Mouse (Mus musculus) spleen, postnatal 36 days (tissue): Measurements from ENCODE around the gene Ggps1.
A peak's percentile ranks its signal among the peaks of the same experiment; 100 is the strongest.

ENCODE experiments used
- DNase-seq, 2 experiments: peaks; one replicate each; pipeline ENCODE4 v3.0.0; 2022; ENCODE audit warnings: low spot score in 2 of 2, mixed read lengths in 1 of 2

Ggps1 gene

DNA sequence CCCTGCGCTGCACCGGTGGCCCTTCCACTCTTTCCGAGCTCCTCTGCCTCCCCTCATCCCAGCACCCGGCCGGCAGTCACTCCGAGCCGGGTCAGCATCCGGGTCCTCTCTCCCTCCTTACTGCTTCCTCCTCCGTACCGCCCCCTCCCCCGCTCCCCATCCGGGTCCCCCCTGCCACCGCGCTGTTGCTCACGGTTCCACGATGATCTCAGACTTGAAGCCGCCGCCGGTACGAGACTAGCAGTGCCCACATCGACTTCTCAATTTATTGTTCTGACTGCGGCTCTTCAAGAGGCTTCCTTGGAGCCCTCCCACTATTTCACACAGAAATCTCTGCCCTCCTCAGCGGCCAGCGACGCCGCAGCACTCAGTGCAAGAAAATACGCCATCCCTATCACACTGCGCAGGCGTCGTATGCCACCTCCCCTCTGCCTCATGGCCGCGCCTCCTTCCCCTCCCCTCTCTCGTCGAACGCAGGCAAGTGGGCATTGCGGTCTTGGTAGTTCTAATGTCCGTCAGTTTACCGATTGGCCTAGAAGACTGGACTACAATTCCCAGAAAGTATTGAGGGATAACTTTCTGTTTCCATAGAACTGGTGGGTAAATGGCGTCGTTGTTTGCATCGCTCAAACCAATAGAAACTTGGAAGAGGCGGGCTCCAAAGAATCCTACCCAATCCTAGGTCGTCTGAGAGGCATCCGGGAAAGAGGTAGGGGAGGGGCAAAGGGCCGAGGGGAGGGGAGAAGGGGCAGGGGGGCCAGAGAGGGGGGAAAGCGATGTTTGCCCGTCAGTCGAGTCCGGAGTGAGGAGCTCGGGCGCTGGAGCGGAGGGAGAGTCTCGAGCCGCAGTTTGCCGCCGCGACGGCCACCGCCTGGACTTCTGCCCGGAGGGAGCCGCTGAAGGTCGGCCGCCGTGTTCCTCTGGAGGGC, at the start of gene Ggps1, which contains the start of gene Arid4b:
Gene Ggps1 (minus strand): TSS at position 476 of the 929 bp plus-strand sequence.
Gene Arid4b (plus strand): TSS at position 220 of the 929 bp plus-strand sequence.
- DNase-seq, result peak; percentile 98

- no peak for DNase-seq
Measured at GRCm38 (mm10) chr13:14111146-14111545, 47.9 kb upstream of the Ggps1 start.

DNA sequence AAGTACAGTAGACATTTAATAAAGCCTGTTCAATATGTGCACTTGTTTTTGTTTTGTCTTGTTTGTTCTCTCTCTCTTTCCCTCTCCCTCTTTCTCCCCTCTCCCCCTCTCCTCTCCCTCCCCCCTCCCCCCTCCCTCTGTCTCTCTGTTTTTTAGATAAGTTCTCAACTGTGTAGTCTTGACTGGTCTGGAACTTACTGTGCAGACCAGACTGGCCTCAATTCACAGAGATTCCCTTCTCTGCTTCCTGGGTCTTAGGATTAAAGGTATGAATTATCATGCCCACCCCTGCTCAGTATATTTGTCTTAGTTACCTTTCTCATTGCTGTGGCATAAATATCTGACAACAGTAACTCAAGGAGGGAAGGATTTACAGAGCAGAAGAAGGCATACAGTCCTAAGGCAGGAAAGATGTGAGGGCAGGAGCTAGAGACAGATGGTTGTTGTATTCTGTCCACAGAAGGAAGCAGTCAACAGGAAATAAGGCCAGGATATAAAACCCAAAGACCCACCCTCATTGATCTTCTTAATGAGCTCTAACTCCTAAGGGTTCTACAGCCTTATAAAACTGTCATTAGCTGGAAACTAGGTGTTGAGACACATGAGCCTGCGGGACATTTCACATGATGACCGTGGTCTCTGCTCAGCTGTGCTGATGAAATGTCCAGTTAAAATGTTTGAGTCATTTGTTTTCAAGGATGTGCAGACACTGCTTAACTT, 47.0 kb upstream of the Ggps1 start:
- no peak for DNase-seq

DNA sequence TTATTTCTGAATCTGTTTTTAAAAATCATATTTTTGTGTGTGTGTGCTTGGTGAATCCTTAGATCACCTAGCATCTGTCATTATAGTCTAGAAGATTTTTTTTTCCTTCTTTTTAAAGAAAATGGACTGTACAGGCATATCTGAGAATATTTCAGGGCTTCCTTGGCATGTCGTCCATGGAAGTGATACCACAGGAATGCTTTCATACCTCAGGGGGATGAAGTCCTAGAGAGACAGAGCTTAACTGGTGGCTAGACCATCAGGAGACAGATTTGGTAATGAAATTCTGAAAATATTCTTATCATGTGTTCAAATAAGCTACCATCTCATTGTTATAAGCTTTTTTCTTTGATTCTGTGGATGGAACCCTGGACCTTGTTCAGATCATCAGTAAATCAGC, 39.7 kb upstream of the Ggps1 start:
- DNase-seq, result no peak

- no peak for DNase-seq
Measured at GRCm38 (mm10) chr13:14088669-14089068, 25.4 kb upstream of the Ggps1 start.

DNA sequence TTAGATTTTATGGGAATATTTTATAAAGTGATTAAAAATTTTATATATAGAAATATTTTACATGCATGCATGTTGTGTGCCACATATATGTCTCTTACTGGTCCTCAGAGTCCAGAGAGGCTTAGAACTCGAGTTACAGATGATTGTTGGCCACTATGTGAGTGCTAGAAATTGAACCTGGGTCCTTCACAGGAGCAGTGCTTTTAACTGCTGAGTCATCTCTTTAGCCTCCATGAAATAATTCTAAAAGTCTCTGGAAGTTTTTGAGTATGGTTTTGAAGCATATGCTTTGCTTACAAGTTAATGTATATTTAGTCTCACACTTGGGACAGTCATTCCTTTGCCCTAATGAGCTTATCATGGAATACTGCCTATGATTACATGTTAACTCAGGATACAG, 12.0 kb upstream of the Ggps1 start:
- DNase-seq, result no peak

DNA sequence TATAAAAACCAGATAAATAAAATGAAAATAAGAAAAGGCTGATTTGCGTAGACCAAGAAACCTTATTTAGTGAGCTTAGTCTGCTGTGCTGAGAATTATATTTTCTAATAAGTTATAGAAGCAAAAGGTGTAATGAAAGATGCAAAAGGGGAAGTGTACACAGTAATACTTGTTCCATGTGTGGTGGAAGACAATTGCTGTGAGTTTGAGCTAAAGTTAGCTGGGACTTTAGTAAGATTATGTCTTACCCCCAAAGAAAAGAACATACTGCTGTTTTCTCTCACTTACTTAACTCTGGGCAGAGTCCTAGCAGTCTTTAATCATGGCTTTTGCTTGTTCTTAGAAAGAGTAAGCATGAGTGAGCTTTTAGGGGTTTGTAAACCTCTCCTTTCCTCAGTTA, 11.1 kb upstream of the Ggps1 start:
- no peak for DNase-seq

DNA sequence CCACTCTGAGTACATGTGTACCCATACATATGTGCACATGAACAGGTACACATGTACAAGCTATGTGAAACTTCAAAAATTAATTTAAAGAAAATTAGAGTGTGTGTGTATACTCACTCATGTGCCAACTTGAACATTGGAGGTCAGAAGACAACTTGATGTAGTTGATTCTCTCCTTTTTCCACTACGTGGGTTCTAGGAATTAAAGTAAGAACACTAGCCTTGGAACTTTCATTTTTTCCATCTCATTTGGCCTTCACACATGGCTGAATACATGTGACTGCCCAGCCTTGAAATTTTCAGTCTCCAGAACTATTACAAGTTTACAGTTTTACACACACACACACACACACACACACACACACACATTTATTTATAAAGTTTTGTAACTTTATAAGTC, 6.0 kb upstream of the Ggps1 start:
- no peak for DNase-seq

DNA sequence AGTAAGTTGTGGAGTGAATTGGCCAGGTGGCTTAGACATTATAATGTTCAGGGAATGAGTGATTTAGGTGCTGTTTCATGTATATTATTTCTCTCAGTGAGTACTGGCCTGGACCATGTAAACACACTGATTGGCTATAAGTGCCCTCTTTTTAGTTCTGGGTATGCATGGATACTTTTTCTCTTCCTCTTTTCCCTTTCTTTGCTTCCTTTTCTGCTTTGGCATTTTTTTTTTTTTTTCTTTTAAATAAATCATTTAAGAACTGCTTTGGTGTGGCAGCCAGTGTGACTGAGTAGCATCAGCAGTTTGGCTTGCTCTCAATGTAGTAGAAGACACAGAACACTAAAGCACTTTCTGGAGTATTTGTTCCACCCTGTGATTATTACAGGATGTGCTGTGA, 4.7 kb upstream of the Ggps1 start:
- no peak for DNase-seq

- no peak for DNase-seq
Measured at GRCm38 (mm10) chr13:14065701-14066100, 2.4 kb upstream of the Ggps1 start.

- no peak for DNase-seq
Measured at GRCm38 (mm10) chr13:14065028-14065380, 1.7 kb upstream of the Ggps1 start.

DNA sequence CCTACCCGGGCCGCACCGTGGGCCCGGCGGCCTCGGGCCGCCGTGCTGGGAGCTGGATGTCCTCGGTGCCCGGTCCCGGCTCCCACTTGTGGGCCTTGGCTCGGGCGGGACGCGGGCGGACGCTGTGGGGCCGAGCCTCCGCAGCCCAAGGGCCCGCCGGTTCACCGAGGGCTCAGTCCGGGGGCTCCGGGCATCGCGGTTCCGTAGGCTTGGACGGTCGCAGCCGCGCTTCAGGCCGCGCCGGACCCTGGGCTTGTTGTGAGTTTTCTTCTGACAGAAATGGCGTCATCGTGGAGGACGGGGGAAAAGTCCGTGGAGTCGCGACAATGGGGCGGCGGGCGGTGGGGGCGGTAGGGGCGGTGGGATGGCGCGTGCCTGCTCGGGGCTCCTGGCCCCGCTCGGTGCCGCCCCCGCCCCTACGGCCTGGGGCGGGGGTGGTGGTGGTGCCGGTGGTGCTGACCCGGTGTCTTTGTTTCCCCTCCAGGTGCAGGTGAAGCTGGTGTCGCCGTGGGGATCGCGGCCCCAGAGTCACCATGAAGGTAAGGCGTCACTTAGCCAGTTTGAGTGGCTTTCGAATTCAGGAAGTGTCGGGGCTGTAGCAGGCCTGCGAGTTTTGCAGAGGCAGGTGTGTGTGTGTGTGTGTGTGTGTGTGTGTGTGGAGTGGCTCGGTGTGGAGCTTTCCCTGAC, 1.2 kb upstream of the Ggps1 start:
- DNase-seq, result peak; percentile 67 to 70

- DNase-seq, result no peak
Measured at GRCm38 (mm10) chr13:14063942-14064271, 619 bp upstream of the Ggps1 start.

DNA sequence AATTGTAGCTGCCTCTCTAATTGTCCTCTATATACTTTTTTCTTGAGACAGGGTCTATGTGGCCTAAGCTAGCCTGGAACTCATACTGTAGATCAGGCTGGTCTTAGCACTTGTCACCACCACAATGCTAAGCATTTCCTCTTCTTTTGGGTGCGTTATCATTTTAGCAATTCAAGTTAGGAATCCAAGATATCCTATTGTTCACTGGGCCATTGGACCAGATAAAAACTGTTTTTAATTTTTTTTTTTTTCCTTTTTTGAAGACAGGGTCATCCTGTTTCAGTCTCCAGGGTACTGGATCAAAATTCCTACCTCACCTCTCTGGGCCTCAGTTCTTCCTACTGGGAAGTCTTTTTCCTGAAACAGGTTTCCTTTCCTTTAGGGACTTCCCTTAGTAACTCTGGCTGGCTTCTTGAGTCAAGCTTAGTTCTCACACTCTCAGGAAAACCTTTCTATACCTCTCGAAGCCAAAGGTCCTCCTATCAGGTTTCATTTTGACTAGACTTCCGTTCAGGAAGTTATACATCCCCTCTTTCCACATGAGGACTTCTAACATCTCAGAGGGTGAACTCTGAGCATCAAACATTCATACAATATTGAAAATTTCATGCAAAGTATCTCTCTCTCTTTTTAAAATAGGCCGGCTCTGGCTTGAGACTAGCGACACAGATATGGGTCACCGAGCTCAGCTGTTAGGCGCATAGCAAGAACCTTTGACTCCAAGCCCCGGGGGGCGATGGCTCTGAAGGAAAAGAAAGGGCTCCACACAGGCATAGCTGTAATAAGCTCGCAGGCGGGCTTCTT, 877 bp downstream of the Ggps1 start:
- DNase-seq, result peak in 1 of 2 experiments; percentile 51

DNA sequence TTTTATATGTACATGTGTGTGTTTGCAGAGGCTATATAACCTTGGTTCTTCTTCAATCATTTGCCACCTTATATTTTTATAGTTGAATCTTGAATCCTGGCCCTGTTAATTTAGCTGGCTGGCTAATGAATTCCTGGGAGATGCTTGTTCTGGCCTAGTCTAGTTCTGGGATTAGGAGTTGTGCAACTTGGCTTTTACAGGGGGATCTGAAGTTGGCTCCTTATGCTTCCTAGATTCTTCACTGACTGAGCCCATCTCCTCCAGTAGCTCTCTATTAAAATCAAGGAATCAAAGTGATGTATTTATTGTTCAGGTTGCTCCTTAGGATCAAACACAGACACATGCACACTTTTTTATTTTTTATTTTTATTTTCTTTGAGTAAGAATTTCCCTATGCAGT, 3.7 kb downstream of the Ggps1 start:
- DNase-seq, result no peak

DNA sequence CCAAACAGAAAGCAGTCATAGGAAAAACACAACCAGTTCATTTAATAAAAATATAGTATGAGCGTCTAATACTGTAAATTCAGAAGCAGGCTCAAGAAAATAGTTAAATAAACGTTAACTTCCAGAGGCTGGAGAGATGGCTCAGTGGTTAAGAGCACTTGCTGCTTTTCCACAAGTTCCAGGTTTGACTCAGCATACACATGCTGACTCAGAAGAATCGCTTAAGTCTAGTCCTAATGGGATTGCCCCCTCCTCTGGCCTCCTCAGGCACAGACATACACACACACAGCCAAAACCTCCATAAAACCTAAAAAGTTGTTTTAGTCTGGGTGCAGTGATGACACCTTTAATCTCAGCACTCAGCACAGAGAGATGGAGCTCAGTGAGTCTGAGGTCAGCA, 6.5 kb downstream of the Ggps1 start:
- DNase-seq, result no peak

- DNase-seq, result no peak
Measured at GRCm38 (mm10) chr13:14049878-14050277, 13.4 kb downstream of the Ggps1 start.

DNA sequence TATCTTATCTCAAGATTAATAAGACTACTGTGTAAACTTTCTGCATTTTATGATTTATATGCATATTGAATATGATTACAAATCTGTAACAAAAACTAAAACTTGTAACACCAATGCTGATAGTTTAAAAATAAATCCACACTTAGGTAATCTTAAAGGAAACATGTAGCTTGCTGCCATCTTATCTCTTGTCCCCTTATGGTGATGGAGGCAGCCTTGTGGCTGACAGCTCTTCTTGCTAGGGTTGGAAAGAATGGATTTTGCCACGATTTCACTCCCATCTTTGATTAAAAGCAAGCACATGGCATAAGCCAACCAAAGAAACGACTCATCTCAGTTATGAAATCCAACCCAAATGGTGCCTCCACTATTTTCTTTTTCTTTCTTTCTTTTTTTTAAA, 18.8 kb downstream of the Ggps1 start:
- no peak for DNase-seq

- no peak for DNase-seq
Measured at GRCm38 (mm10) chr13:14043851-14044250, 19.4 kb downstream of the Ggps1 start.

GRCm38 (mm10) chr13:14040186-14040585, 23.1 kb downstream of the Ggps1 start:
- DNase-seq, result no peak

DNA sequence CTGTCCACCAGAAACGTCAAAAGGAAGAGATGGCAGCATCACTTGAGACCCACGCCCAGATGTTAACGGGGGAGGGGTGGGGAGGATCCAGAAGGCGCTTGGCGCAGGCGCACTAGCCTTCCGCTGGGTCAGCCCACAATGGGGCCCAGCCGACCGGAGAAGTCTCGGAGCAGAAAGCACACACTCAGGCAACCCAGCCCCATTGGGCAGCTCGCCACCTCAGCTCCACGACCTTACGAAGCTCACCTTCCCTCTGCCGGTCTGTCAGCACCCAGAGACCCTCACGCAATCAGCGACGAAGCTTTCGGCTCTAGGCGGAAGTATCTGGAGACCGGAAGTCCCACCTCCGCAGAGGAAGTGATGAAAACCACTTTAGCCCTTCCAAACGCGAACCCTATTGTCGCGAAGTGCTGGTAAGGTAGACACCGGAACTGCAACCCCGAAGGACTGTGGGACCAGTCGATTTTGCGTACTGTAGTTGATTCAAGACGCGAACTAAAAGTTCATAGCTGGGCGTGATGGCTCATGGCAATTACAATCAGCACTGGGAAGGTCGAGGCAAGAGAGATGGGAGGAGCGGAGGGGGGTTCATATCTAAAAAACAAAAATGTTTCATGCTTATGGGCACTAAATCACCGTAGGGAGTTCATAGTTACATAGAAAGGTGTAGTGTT, 23.9 kb downstream of the Ggps1 start, which contains the start of gene Tbce:
Gene Tbce (minus strand): TSS at position 347 of the 674 bp plus-strand sequence.
- peak; percentile 86 to 89 for DNase-seq
